Mouse (Mus musculus) brown adipose tissue, adult 24 weeks (tissue): ENCODE measurements at regions not wholly inside any gene's neighbourhood (a gene's known extent, or its start where the extent isn't known, plus 50 kb on each side); places are given as distances from the start of the nearest gene placed in this dataset.

ENCODE experiments used
- H3K27ac ChIP-seq: fragments of 200-500 bp; replicated peaks from 2 replicates; pipeline ENCODE4 v1.5.1; 2012; ENCODE audit warnings: low read depth, mild to moderate bottlenecking, low read length
- H3K4me1 ChIP-seq: fragments of 200-500 bp; 2 replicates; pipeline ENCODE4 v1.6.1; 2012; ENCODE audit warnings: low read length, mixed read lengths; ENCODE audit not compliant: control insufficient read depth, insufficient read depth, insufficient read length
- H3K4me3 ChIP-seq: fragments of 200-500 bp; 2 replicates; pipeline ENCODE4 v1.5.1; 2012; ENCODE audit warnings: low read depth, mild to moderate bottlenecking, low read length, moderate library complexity; ENCODE audit not compliant: insufficient read depth

- no peak overlapping the region for H3K4me3 ChIP-seq
- H3K27ac ChIP-seq = no peak overlapping the region
- H3K4me1 ChIP-seq = no peaks in the 10 kb centered on the region
These were observed 92.9 kb downstream of the Pax1 start for GRCm38 (mm10) chr2:147454362-147455257.
